Mouse (Mus musculus): Measurements from ENCODE around the gene Gm13275. TPM values are rescaled to one million over a fixed set of nuclear protein-coding genes. Genes with fewer than 3 reads are reported as not detected.

Gm13275 gene
- not detected for polyA plus RNA-seq (2014; fragmentation: Illumina TruSeq; extraction: RNeasy Lipid Tissue Mini Kit (QIAGEN cat#74804))

GRCm38 (mm10) chr4:88793936-88794675, at the start of gene Gm13275:
Gene Gm13275 (plus strand): TSS chr4:88794487.

GRCm38 (mm10) chr4:88754818-88755340, 39.4 kb upstream of the Gm13275 start, which contains the start of gene Gm13271:
Gene Gm13271 (plus strand): TSS chr4:88754868.

DNA sequence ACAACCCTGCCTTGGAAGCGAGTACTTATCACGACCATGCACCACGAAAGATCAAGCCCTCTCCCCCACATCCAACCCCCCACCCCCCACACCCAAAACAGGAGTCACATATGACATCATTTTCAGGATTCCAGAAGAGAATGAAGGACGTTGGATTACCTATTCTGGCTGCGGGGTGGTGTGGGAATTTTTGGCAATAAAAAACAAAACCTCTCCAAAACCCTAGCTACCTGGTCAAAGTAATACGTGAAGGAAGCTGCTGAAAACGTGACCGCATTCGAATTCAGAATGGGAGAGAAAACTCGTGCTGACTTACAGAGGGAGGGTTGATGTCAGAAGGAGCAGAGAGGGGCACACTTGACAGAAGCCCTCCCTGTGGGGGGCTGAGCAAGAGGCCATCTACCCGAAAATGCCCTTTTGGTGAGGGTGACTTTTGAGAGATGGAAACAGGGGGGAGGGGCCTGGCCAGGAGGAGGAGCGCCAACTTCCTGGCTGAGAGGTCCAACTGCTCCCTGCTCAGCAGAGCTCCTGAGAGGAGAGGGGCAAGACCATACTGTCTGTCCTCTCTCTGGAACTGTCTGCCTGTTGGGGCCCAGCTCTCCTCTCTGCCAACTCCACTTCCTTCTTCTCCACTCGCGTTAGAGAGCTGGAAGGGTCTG, 34.5 kb upstream of the Gm13275 start, which contains the start of gene Gm13283:
Gm13283 (plus strand) TSS at position 510 of the 659 bp plus-strand sequence.

GRCm38 (mm10) chr4:88773534-88773933, 20.8 kb upstream of the Gm13275 start, which contains the start of gene Gm13290:
Gene Gm13290 (plus strand): TSS chr4:88773834.

GRCm38 (mm10) chr4:88776622-88777021, 17.7 kb upstream of the Gm13275 start, which contains the start of gene Gm13289:
Gene Gm13289 (plus strand): TSS chr4:88776922.

DNA sequence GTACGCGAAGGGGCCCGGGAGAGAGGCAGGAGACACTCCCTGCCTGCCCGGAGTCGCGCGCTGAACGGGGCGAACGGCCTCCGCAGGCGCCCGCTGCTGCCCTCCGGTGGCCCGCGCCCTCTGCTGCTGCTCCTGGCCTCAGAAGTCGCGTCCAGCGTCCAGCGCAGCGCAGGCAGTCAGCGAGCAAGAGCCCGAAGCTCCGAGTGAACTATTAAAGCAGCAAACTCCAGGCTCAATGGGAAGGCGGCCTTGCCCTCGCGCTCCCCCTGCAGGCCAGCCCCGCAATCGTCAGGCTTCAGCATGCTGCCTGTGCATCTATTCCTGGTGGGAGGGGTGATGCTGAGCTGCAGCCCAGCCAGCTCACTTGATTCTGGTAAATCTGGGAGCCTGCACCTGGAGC, 14.7 kb upstream of the Gm13275 start, which contains the start of gene Gm13272:
Gm13272 (plus strand) TSS at position 301 of the 400 bp plus-strand sequence.

DNA sequence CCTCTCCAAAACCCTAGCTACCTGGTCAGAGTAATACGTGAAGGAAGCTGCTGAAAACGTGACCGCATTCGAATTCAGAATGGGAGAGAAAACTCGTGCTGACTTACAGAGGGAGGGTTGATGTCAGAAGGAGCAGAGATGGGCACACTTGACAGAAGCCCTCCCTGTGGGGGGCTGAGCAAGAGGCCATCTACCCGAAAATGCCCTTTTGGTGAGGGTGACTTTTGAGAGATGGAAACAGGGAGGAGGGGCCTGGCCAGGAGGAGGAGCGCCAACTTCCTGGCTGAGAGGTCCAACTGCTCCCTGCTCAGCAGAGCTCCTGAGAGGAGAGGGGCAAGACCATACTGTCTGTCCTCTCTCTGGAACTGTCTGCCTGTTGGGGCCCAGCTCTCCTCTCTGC, 12.5 kb upstream of the Gm13275 start, which contains the start of gene Ifnz:
Ifnz (plus strand) TSS at position 301 of the 400 bp plus-strand sequence.

GRCm38 (mm10) chr4:88785409-88785808, 8.9 kb upstream of the Gm13275 start, which contains the start of gene Gm13276:
Gene Gm13276 (plus strand): TSS chr4:88785709.

DNA sequence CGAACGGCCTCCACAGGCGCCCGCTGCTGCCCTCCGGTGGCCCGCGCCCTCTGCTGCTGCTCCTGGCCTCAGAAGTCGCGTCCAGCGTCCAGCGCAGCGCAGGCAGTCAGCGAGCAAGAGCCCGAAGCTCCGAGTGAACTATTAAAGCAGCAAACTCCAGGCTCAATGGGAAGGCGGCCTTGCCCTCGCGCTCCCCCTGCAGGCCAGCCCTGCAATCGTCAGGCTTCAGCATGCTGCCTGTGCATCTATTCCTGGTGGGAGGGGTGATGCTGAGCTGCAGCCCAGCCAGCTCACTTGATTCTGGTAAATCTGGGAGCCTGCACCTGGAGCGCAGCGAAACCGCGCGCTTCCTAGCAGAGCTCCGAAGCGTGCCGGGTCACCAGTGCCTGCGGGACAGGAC, 5.9 kb upstream of the Gm13275 start, which contains the start of gene Gm13277:
Gm13277 (plus strand) TSS at position 231 of the 400 bp plus-strand sequence.

DNA sequence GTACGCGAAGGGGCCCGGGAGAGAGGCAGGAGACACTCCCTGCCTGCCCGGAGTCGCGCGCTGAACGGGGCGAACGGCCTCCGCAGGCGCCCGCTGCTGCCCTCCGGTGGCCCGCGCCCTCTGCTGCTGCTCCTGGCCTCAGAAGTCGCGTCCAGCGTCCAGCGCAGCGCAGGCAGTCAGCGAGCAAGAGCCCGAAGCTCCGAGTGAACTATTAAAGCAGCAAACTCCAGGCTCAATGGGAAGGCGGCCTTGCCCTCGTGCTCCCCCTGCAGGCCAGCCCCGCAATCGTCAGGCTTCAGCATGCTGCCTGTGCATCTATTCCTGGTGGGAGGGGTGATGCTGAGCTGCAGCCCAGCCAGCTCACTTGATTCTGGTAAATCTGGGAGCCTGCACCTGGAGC, 3.0 kb upstream of the Gm13275 start, which contains the start of gene Gm13278:
Gm13278 (plus strand) TSS at position 301 of the 400 bp plus-strand sequence.

DNA sequence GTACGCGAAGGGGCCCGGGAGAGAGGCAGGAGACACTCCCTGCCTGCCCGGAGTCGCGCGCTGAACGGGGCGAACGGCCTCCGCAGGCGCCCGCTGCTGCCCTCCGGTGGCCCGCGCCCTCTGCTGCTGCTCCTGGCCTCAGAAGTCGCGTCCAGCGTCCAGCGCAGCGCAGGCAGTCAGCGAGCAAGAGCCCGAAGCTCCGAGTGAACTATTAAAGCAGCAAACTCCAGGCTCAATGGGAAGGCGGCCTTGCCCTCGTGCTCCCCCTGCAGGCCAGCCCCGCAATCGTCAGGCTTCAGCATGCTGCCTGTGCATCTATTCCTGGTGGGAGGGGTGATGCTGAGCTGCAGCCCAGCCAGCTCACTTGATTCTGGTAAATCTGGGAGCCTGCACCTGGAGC, 2.8 kb downstream of the Gm13275 start, which contains the start of gene Gm13279:
Gm13279 (plus strand) TSS at position 301 of the 400 bp plus-strand sequence.

GRCm38 (mm10) chr4:88799365-88799764, 5.1 kb downstream of the Gm13275 start, which contains the start of gene Gm13285:
Gene Gm13285 (plus strand): TSS chr4:88799665.

GRCm38 (mm10) chr4:88802954-88803353, 8.7 kb downstream of the Gm13275 start, which contains the start of gene Gm13287:
Gene Gm13287 (plus strand): TSS chr4:88803254.

DNA sequence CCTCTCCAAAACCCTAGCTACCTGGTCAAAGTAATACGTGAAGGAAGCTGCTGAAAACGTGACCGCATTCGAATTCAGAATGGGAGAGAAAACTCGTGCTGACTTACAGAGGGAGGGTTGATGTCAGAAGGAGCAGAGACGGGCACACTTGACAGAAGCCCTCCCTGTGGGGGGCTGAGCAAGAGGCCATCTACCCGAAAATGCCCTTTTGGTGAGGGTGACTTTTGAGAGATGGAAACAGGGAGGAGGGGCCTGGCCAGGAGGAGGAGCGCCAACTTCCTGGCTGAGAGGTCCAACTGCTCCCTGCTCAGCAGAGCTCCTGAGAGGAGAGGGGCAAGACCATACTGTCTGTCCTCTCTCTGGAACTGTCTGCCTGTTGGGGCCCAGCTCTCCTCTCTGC, 10.9 kb downstream of the Gm13275 start, which contains the start of gene Gm13288:
Gm13288 (plus strand) TSS at position 301 of the 400 bp plus-strand sequence.

DNA sequence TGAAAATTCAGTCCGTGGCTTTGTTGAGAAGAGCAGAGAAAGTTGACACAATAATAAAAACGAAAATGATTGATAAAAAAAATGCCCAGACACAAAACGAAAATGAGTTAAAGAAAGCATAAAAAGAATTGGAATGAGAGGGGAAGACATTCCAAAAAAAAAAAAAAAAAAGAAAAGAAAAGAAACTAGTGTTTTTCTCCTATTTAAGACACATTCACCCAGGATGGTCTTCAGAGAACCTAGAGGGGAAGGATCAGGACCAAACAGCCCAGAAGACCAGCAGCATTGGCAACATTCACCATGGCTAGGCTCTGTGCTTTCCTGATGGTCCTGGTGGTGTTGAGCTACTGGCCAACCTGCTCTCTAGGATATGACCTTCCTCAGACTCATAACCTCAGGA, 21.6 kb downstream of the Gm13275 start, which contains the start of gene Ifna7:
Ifna7 (plus strand) TSS at position 301 of the 400 bp plus-strand sequence.

GRCm38 (mm10) chr4:88819659-88820058, 25.4 kb downstream of the Gm13275 start, which contains the start of gene Ifna11:
Gene Ifna11 (plus strand): TSS chr4:88819959.

DNA sequence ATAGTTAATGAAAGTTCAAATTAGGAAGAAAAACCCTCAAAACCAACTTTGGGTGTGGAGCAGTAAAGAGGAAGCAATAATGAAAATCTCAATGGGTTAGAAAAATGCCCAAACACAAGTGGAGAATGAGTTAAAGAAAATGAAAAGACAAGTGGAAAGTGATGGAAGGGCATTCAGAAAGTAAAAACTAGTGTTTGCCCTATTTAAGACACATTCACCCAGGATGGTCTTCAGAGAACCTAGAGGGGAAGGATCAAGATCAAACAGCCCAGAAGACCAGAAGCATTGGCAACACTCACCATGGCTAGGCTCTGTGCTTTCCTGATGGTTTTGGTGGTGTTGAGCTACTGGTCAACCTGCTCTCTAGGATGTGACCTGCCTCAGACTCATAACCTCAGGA, 32.8 kb downstream of the Gm13275 start, which contains the start of gene Ifna6:
Ifna6 (plus strand) TSS at position 301 of the 400 bp plus-strand sequence.

DNA sequence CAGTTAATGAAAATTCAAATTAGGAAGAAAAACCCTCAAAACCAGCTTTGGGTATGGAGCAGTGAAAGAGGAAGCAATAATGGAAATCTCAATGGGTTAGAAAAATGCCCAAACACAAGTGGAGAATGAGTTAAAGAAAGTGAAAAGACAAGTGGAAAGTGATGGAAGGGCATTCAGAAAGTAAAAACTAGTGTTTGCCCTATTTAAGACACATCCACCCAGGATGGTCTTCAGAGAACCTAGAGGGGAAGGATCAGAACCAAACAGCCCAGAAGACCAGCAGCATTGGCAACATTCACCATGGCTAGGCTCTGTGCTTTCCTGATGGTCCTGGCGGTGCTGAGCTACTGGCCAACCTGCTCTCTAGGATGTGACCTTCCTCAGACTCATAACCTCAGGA, 40.9 kb downstream of the Gm13275 start, which contains the start of gene Ifna5:
Ifna5 (plus strand) TSS at position 301 of the 400 bp plus-strand sequence.

DNA sequence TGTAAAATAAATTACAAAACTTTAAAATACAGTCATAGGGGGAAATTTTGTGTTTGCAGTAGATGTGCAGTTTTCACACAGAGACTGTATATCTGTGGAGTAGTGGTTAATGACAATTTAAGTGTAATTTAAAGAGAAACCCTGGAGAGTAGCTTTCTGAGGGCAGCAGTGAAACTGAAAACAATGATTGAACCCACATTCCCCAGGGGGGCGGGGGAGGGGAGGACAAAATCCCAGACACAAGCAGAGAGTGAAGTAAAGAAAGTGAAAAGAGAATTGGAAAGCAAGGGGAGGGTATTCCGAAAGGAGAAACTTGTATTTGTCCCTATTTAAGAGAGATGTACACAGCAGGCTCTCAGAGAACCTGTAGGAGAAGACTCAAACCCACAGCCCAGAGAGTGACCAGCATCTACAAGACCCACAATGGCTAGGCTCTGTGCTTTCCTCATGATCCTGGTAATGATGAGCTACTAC, 47.2 kb downstream of the Gm13275 start, which contains the start of gene Ifna4:
Ifna4 (plus strand) TSS at position 424 of the 474 bp plus-strand sequence.

All from ovary, adult 10 weeks (tissue).